Mouse (Mus musculus): ENCODE measurements around the gene Lacc1. TPM values are rescaled to one million over a fixed set of nuclear protein-coding genes. Genes with fewer than 3 reads are reported as not detected.

The Lacc1 gene
- total and polyA plus RNA-seq, 3 experiments: 7.8 to 10.5 (median 7.8) TPM

DNA sequence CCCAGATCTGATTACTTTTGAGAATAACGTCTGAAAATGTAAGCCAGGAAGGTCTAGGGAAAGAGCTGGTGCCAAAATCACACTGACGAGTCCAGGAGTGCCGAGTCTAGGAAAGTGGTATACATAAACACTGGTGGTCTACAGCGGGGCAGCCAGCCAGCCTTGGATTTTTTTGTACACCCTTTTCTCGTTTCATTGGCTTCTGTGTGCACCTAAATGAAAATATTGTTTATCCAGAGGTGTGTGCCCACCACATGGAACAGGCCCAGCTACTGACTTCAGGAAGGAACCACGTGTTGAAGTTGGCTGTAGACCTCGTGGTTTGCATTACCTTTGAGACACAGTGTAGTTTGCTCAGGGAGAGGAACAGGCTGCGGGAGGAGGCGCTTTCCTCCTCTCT lies 57.1 kb downstream of the Lacc1 start:
- DNase-seq: no peak

Other genes starting within 250 kb of the Lacc1 start
- 1 to 10 TPM; 6.1 to 6.7 TPM for gene Ccdc122, start 132 bp downstream of the Lacc1 start, total RNA-seq (2021)
- 2.6 and 4.9 TPM in 2 replicates for gene Ccdc122, start 132 bp downstream of the Lacc1 start, polyA plus RNA-seq (2012; rRNA removed)
- 1 to 10 TPM; 2.1 to 3.5 TPM for gene Enox1, start 119.9 kb upstream of the Lacc1 start, total RNA-seq (2021)
- gene Enox1, start 119.9 kb upstream of the Lacc1 start, polyA plus RNA-seq (2012; rRNA removed): 1.0 and 1.7 TPM in 2 replicates